Mouse (Mus musculus) frontal cortex, adult 2 months (tissue): ENCODE results near the gene Smpd4. TPM values are rescaled to one million over a fixed set of nuclear protein-coding genes. Genes with fewer than 3 reads are reported as not detected.
"Not testable (repeated sequence)": the region's sequence is repeated elsewhere in the genome, so short reads cannot be mapped to it uniquely, and the experiment has no call there.

Experiments
- DNase-seq, 2 experiments: peaks; one replicate each; pipeline ENCODE4 v3.0.0; 2022; ENCODE audit warnings: low spot score in 1 of 2; ENCODE audit errors: extremely low spot score in 1 of 2
- polyA plus RNA-seq: library from polyadenylated mRNA; depleted of rRNA; stranded (reverse); fragments of >200 nt; gene quantifications from 2 replicates; pipeline ENCODE4 v1.2.3, GENCODE M21; 2012; rRNA removed

The Smpd4 gene
- polyA plus RNA-seq, result 164 and 168 TPM in 2 replicates

GRCm38 (mm10) chr16:17619198-17620105 lies at the start of gene Smpd4:
Smpd4 (plus strand) TSS chr16:17619354.
- peak in 1 of 2 experiments; percentile 96 for DNase-seq

- DNase-seq, result peak in 1 of 2 experiments; percentile 82
These were observed 43.0 kb upstream of the Smpd4 start for GRCm38 (mm10) chr16:17575870-17576824.

- DNase-seq, result no peak
These were observed 42.3 kb upstream of the Smpd4 start for GRCm38 (mm10) chr16:17576825-17577215.

DNA sequence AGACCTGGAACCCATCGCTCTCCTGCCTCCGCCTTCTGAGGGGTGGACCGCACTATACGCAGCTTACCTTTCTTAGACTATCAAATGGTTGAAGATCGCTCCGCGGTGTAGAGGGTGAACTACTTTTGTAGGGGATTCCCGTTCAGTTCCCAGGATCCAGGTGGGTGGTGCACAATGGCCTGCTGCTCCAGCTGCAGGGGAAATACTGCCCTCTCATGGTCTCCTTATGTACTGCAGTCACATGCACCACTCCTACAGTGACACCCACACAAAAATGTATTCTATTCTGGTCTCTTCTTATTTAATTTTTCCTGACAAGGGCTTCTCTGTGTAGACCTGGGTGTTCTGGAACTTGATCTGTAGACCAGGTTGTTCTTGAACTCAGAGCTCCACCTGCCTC lies 36.1 kb upstream of the Smpd4 start, which contains the start of gene Slc7a4:
Gene Slc7a4, minus strand, starts transcription at position 151 of the 400 bp plus-strand sequence.
- no peak for DNase-seq

GRCm38 (mm10) chr16:17584555-17584954 lies 34.6 kb upstream of the Smpd4 start:
- DNase-seq, result no peak

- no peak for DNase-seq
These were observed 28.4 kb upstream of the Smpd4 start for GRCm38 (mm10) chr16:17590731-17591130.

DNA sequence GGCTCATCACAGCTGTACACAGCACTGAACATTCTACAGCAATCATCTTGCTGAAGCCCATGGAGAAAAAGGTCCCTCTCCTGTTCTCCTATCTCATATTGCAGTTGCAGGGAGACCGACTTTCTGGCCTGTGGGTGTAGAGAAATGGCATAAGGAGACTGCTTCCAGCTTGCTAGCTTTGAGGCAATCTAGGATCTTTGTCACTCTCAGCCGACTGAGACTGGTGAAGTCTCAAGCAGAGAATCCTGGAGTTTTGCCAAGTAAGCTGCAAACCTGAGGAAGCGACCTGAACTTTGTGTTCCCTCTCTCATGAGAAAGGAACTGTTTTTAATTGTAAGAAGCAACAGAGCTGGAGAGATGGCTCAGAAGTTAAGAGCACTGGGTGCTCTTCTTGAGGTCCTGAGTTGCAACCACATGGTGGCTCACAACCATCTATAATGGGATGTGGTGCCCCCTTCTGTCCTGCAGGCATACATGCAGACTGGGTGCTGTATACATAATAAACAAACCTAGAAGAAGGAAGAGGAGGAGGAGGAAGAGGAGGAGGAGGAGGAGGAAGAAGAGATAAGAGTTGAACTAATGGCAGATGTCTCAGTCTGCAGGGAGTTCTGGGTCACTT lies 18.1 kb upstream of the Smpd4 start:
- DNase-seq, result no peak

GRCm38 (mm10) chr16:17604941-17605340 lies 14.2 kb upstream of the Smpd4 start:
- no peak for DNase-seq

DNA sequence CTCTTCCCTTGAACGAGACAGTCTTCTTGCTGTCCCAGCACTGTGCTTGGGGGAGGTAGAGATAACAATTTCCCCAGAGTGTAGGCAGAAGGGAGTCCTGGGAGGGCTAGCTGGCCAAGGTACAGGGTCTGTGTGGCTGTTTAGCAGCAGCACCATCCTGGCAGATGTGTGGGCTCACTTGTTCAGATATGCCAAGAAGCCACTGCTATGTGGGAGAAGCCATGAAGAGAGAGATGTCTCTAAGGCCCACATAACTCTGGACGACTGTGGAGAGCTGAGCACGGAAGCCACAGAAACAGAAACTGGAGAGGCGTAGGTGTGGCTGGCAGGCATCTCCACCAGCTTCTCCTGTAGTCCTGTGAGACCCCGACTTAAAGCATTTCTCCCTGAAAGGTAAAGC lies 13.5 kb upstream of the Smpd4 start:
- DNase-seq, result peak; percentile 18 to 32

DNA sequence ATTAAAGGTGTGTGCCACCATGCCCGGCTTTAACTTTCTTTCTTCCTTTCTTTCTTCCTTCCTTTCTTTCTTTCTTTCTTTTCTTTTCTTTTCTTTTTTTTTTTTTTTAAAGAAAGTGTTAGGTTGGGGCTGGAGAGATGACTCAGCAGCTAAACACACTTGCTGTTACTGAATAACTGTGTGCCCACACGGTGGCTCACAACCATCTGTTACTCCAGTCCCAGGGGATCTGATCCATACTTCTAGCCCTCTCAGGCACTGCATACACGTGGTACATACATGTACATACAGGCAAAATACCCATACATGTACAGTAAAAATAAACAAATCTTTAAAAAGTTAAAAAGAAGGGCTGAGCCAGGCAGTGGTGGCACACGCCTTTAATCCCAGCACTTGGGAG lies 7.8 kb upstream of the Smpd4 start:
- peak in 1 of 2 experiments; percentile 61 for DNase-seq

GRCm38 (mm10) chr16:17614740-17615139 lies 4.4 kb upstream of the Smpd4 start:
- DNase-seq, result not testable (repeated sequence)

GRCm38 (mm10) chr16:17616212-17616611 lies 2.9 kb upstream of the Smpd4 start:
- DNase-seq, result no peak

- peak in 1 of 2 experiments; percentile 68 for DNase-seq
These were observed 1.1 kb upstream of the Smpd4 start for GRCm38 (mm10) chr16:17617922-17618565.

DNA sequence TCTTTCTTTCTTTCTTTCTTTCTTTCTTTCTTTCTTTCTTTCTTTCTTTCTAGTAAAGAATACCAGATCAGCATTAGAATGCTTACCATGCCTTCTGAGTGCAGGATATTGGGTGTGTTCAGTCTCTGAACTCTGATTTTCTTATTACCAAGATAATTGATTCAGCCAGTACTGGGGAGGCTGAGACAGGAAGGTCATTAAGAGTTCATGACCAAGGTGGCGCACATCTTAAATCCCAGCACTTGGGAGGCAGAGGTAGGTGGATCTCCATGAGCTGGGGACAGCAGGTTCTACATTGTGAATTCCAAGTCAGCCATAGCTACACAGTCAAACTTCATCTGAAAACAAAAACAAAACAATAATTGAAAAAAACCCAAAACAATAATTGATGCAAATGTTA lies 2.8 kb downstream of the Smpd4 start:
- no peak for DNase-seq

DNA sequence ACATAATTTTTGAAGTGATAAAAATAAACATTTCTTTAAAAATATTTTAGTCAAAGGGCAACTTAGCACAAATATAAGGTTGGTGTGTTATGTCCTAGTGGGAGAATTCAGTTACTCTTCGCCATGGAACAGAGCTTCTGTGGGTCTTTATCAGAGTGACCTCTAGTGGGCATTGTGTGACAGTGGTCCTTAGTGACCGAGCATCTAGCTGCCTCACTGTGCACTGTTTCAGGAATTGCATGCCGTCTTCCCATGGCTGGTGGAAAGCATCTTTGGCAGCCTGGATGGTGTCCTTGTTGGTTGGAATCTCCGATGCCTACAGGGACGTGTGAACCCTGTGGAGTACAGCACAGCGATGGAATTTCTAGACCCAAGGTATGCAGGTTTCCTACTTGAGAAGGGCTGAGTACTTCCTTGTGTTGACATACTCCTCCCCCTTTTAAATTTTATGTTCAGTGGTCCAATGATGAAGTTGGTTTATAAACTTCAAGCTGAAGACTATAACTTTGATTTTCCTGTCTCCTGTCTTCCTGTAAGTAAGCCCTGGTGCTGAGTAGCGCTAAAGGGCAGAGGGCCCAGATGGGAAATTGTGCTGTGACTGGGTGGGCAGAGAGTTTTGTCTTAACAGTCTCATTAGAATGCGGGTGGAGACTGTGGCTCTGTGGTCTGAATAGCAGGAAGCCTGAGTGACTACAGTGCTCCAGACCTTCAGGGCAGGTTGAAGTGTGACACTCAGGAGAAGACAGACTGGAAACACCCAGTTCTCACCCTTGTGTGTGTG lies 6.5 kb downstream of the Smpd4 start:
- no peak for DNase-seq

GRCm38 (mm10) chr16:17626269-17626555 lies 7.1 kb downstream of the Smpd4 start:
- no peak for DNase-seq

DNA sequence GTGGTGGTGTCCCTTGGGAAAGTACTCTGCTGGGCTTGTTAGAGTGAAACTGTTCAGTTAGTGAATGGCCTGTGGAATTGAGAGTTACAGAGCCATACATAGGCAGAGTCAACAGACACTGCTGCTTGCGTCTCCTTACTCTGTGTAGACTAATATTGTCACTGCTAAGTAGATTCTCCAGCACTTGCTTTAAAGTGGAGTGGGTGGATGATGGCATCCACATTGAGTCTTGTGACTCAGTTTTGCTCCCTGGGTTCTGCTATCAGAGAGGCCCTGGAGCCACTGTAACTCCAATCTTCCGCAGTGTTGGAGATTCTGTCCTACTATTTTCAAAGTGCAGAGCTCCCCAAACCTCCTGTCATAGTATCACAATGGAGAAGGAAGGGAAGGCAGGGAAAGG lies 13.4 kb downstream of the Smpd4 start:
- no peak for DNase-seq

DNA sequence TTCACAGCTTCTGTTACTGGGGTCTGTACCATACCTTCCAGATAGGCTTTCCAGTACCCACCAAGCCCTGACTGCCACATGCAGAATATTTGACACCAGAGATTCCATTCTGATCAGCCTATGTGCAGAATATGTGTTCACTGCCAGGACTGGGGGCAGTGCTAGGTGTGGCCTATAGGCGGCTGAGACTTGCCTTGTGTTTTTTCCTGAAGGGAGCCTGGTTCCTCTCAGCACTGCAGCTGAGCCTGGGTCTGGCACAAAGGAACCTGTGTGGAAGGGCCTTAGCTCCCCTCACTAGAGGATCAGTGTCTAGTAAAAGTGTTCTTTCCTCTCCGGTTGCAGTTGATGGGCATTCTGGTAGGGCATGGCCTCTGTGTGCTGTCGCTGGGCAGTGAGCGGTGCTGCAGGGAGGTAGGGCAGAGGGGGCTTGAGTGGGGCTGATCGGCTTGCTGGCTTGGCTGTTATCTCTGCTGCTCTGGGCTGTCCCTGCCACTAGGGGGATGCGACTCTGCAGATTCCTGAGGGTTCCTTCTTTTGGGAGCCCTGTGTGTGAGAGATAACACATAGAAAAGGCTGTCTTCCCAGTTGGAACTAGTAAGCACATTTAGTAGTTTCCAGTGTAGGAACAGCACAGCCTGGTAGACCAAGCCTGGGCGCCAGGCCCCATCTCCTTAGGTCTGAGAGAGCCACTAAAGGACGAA lies 14.5 kb downstream of the Smpd4 start:
- no peak for DNase-seq

DNA sequence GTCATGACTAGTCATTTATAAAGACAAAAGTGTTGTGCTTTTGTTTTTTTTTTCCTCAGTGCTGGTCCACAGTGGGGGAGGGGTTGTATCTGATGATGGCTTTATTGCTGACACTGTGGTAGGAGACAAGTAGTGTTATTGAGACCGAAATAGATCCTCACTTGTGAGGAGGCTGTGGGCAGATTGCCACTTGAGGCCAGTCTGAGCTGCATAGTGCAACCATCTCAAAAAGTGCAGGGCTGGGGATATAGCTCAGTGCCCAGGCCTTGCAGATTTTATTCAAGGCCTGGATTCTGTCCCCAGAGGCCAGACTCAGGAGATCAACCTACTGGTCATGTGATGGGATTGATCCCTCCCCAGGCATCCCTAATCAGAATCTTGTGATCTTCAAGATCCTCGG lies 17.8 kb downstream of the Smpd4 start:
- no peak for DNase-seq
